Mouse (Mus musculus): ENCODE data around the gene Epgn. TPM values are rescaled to one million over a fixed set of nuclear protein-coding genes. Genes with fewer than 3 reads are reported as not detected.

The Epgn gene
- polyA plus RNA-seq, 1 experiment: 0.26 TPM

DNA sequence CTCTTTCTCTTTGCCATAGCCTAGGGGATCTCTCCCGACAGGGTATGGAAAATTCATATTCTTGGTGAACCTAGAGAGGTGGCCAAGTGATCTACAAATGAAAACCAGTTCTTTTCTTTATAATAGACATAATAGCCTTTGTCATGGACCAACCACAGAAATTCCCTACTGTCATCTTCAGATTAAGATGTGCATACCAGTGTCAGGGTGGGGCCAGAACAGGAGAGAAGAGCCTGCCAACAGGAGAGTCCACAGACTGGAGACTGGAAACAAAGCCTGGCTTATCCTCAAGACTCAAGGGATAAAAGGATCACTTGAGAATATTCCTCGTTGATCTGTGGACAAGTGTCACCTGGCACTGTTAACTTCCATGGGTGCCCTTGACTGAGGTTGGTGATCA, 10.5 kb downstream of the Epgn start:
- DNase-seq (ENCODE audit: low read depth): no peak
- TF ChIP-seq CTCF (IDR thresholded peaks at IDR 0.05; ENCODE audit: borderline replicate concordance, extremely low read depth, insufficient read depth, insufficient read length): no peak
- no peak for TF ChIP-seq POLR2A (IDR thresholded peaks at IDR 0.05; ENCODE audit: borderline replicate concordance, extremely low read depth, insufficient read depth, insufficient read length, poor library complexity, severe bottlenecking)

DNA sequence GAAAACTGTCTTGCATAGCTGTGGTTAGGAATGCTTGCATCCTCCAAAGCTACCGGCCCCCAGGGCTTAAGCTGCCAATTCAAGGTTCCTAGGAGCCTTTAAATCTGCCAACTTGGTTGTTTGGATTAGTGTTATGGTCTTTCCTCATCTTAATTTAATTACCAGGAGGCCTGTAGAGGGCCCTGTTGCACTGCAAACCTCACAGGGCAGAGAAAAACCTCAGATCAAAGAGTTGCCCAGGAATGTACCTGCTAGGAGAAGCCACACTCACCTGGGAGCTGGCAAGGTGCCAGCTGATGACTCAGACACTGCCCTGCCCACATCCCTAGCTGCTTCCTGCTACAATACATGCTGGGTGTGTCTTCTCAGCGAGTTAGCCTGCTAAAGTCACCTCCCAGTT, 11.3 kb downstream of the Epgn start:
- no peak for TF ChIP-seq POLR2A (IDR thresholded peaks at IDR 0.05; ENCODE audit: borderline replicate concordance, extremely low read depth, insufficient read depth, insufficient read length, poor library complexity, severe bottlenecking)
- TF ChIP-seq CTCF (IDR thresholded peaks at IDR 0.05; ENCODE audit: borderline replicate concordance, extremely low read depth, insufficient read depth, insufficient read length): no peak
- DNase-seq (ENCODE audit: low read depth): no peak

DNA sequence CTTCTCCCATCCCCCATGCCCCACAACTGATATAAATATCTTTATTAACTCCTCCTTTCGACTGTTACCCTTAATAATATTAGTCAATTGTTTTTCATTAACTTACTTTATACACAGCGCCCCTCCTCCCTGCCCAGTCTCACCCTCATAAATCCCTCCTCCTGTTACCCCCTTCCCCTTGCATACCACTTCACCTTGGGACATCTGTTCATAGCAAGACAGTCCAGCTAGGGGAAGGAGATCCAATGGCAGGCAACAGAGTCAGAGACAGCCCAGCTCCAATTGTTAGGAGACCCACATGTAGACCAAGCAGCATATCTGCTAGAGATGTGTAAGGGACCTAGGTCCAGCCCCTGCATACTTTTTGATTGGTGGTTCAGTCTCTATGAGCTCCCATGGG, 11.7 kb downstream of the Epgn start:
- no peak for DNase-seq (ENCODE audit: low read depth)
- TF ChIP-seq POLR2A (IDR thresholded peaks at IDR 0.05; ENCODE audit: borderline replicate concordance, extremely low read depth, insufficient read depth, insufficient read length, poor library complexity, severe bottlenecking) (no peak), CTCF (IDR thresholded peaks at IDR 0.05; ENCODE audit: borderline replicate concordance, extremely low read depth, insufficient read depth, insufficient read length) (no peak)

DNA sequence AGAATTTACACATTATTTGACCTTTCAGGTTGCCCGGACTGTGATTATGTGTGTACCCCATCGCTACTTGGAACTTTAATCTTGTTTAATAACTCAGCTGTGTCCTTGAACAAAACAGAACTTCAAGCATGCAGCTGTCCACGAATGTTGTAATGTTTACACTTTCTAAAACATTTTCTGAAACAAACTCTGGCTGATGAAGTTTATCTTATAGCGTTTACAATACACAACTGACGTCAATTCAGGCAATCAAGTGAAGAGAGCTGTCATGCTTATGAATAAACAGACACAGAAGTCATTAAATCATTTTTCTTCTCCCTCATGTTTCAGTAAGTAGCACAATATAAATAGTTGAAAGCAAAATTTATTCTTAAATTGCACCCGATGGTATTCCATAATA, 20.7 kb downstream of the Epgn start:
- DNase-seq (ENCODE audit: low read depth): no peak
- TF ChIP-seq POLR2A (IDR thresholded peaks at IDR 0.05; ENCODE audit: borderline replicate concordance, extremely low read depth, insufficient read depth, insufficient read length, poor library complexity, severe bottlenecking): no peak
- no peak for TF ChIP-seq CTCF (IDR thresholded peaks at IDR 0.05; ENCODE audit: borderline replicate concordance, extremely low read depth, insufficient read depth, insufficient read length)

DNA sequence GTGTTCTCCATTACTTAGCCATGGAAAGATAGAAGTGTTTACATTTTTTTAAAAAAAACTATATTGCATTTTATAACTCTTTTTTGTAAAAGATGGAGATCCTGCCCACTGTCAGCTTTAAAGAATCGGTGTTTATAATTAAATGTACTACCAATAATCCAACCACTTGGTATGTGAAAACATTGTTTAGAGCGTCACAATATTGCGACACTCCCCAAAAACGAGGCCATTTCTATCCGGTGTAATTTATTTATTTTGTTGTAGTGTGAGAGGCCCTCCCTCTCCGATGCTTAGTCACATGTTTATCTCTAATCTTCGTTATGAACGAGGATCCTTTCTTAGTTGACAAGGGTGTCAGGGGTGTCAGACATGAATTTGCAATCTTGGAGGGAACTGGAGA, 21.1 kb downstream of the Epgn start:
- TF ChIP-seq CTCF (IDR thresholded peaks at IDR 0.05; ENCODE audit: borderline replicate concordance, extremely low read depth, insufficient read depth, insufficient read length) (no peak), POLR2A (IDR thresholded peaks at IDR 0.05; ENCODE audit: borderline replicate concordance, extremely low read depth, insufficient read depth, insufficient read length, poor library complexity, severe bottlenecking) (no peak)
- DNase-seq (ENCODE audit: low read depth): no peak

DNA sequence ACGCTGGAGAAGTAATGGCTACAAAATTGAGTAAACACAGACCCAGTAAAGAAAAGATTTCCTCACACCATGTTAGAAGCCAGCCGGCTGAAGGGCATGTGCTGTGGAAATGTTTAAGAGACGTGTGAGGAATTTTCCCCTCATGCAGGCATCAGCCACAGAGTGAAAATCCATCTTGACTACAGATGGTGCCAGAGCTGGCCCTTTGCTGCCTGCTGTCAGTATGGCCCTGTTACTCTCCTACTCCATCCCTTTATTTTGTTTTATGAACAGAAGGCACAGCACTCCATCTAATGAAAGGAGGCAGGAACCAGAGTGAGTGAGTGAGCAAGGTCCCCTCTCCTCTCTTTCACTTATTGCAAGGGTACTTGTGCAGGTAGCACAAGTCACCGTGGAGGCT, 45.1 kb downstream of the Epgn start:
- TF ChIP-seq CTCF (IDR thresholded peaks at IDR 0.05; ENCODE audit: borderline replicate concordance, extremely low read depth, insufficient read depth, insufficient read length) (no peak), POLR2A (IDR thresholded peaks at IDR 0.05; ENCODE audit: borderline replicate concordance, extremely low read depth, insufficient read depth, insufficient read length, poor library complexity, severe bottlenecking) (no peak)
- DNase-seq (ENCODE audit: low read depth): peak; percentile 31

DNA sequence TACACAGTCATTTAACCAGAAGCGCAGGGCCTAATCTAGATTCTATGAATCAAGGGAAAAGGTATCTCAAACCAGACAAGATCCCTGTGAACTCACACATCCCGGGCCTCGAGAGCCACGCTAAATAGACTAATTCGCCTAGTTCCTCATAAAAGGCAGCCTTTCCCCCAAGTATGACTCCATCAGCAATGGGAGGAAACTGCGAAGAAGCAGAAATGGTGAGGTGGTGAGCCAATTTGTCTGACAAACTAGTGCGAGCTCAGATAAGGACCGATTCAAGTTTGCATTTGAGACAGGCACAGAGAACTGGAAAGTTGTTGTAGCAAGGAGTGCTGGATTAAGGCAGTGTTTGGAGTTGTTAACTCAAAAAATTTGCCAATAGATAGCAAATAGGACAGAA, 46.4 kb downstream of the Epgn start:
- TF ChIP-seq POLR2A (IDR thresholded peaks at IDR 0.05; ENCODE audit: borderline replicate concordance, extremely low read depth, insufficient read depth, insufficient read length, poor library complexity, severe bottlenecking): no peak
- TF ChIP-seq CTCF (IDR thresholded peaks at IDR 0.05; ENCODE audit: borderline replicate concordance, extremely low read depth, insufficient read depth, insufficient read length): no peak
- no peak for DNase-seq (ENCODE audit: low read depth)

DNA sequence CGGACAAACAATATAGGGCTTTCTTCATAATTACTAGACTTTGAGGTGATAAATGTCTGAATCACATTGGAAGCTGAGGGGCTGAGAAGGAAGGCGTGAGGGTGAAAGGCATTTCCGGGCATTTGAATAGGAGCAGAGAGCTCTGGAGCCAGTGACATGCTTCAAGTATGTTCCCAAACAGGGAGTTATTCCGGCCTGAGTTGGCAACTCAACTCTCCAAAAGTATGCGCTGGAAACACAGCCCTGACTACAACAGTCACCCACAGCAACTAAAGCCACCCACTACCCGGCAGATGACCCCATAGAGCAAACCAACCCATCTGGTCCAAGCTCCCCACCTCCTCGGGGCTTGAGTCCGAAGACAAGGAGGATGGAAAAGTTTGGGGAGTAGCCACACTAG, 46.8 kb downstream of the Epgn start:
- TF ChIP-seq CTCF (IDR thresholded peaks at IDR 0.05; ENCODE audit: borderline replicate concordance, extremely low read depth, insufficient read depth, insufficient read length) (no peak), POLR2A (IDR thresholded peaks at IDR 0.05; ENCODE audit: borderline replicate concordance, extremely low read depth, insufficient read depth, insufficient read length, poor library complexity, severe bottlenecking) (no peak)
- DNase-seq (ENCODE audit: low read depth): no peak

DNA sequence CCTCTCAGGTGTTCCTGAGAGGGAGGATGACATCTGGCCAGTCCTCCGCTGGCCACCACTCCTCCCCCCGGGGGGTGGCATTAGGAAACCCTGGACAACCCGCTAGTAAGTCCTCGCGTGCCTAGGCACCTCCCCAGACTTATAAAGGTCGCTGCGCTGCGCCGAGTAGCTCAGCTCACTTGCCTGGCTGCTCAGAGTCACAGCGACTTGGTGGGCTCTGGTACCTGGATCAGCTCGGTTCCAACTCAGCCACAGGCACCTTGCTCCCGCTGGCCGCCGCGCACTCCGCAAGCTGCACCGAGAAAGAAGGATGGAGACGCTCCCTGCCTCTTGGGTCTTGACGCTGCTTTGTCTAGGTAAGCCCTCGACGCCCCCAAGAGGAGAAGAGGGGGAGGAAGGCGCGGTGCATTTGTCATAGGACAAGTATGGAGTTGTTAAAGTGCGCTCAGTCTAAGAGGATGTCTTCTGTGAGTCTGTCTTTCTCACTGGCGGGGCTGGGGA, 47.2 kb downstream of the Epgn start, which contains the start of gene Ereg:
TSS of gene Ereg (plus strand) at position 173 of the 501 bp plus-strand sequence.
- DNase-seq (ENCODE audit: low read depth): peak; percentile 59
- no peak for TF ChIP-seq POLR2A (IDR thresholded peaks at IDR 0.05; ENCODE audit: borderline replicate concordance, extremely low read depth, insufficient read depth, insufficient read length, poor library complexity, severe bottlenecking)

DNA sequence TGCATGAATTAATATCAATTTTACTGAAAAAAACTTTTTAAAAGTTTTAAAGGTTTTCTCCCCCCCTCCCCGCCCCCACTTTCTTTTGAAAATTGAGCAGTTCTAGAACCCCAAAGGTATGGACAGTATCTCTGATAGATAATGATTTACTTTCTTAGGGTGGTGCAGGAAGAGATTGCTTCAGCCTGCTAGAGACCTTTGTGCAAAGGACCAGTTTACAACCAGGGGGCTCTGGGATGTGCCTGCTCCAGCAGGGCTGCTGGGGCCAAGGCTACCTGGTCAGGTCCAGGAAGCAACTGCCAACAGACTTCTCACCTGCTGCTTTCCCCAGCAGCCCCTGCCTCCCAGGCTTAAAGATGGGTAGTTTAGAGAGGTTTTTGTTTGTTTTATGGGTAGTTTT, 47.8 kb downstream of the Epgn start:
- no peak for DNase-seq (ENCODE audit: low read depth)
- TF ChIP-seq POLR2A (IDR thresholded peaks at IDR 0.05; ENCODE audit: borderline replicate concordance, extremely low read depth, insufficient read depth, insufficient read length, poor library complexity, severe bottlenecking) (no peak), CTCF (IDR thresholded peaks at IDR 0.05; ENCODE audit: borderline replicate concordance, extremely low read depth, insufficient read depth, insufficient read length) (no peak)

DNA sequence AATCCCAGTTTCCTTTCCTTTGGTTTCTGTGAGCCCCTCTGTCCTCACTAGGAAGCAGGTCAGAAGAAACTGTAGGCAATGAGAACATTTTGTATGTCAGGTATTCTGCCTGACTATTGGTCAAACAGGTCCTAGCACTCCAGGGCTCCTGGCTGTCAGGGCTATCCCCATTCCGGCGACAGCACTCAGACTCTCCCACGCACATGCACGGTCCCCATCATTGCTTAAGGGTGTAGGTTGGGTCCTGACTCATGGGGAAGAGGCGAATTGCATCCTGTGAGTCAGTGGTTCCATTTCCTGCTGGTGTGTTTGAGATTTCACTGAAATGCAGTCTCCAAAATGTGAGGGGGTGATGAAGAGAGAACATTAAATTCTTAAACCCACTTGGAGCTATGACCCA, 55.8 kb downstream of the Epgn start:
- no peak for TF ChIP-seq POLR2A (IDR thresholded peaks at IDR 0.05; ENCODE audit: borderline replicate concordance, extremely low read depth, insufficient read depth, insufficient read length, poor library complexity, severe bottlenecking)
- no peak for TF ChIP-seq CTCF (IDR thresholded peaks at IDR 0.05; ENCODE audit: borderline replicate concordance, extremely low read depth, insufficient read depth, insufficient read length)
- DNase-seq (ENCODE audit: low read depth): no peak

Other genes starting within 250 kb of the Epgn start
- gene Cxcl3, start 241.4 kb upstream of the Epgn start, polyA plus RNA-seq (2012; rRNA removed): 0.09 TPM in 1 of 2 replicates, not detected in the other
- gene Cxcl15, start 232.9 kb upstream of the Epgn start, polyA plus RNA-seq (2012; rRNA removed): not detected in 2 replicates
- 0.11 and 0.25 TPM in 2 replicates for gene Cxcl1, start 136.2 kb upstream of the Epgn start, polyA plus RNA-seq (2012; rRNA removed)
- gene Cxcl2, start 123.6 kb upstream of the Epgn start, polyA plus RNA-seq (2012; rRNA removed): not detected in 2 replicates
- gene Mthfd2l, start 96.3 kb upstream of the Epgn start, polyA plus RNA-seq (2012; rRNA removed): 64.9 and 81.9 TPM in 2 replicates
- gene Ereg, start 47.2 kb downstream of the Epgn start, polyA plus RNA-seq (2012; rRNA removed): 0.01 and 0.03 TPM in 2 replicates
- 0.08 and 0.15 TPM in 2 replicates for gene Areg, start 112.1 kb downstream of the Epgn start, polyA plus RNA-seq (2012; rRNA removed)

Measured in brain, embryonic 14.5 days (tissue).